Mouse (Mus musculus) forebrain, embryonic 16.5 days (tissue): ENCODE results near the gene Fyb2. TPM values are rescaled to one million over a fixed set of nuclear protein-coding genes. Genes with fewer than 3 reads are reported as not detected.

Experiments used
- ATAC-seq: fragments of 200-750 bp; cut with Nextera tagmentation; 2 replicates; pipeline ENCODE4 v1.8.0; 2017; ENCODE audit warnings: mild to moderate bottlenecking, moderate library complexity
- H3K27ac ChIP-seq: fragments of 300-500 bp; sonication (generic); 2 replicates; pipeline ENCODE4 v1.5.1; 2014; ENCODE audit warnings: low read length, control low read depth
- H3K27me3 ChIP-seq: fragments of 300-500 bp; sonication (generic); replicated peaks from 2 replicates; pipeline ENCODE4 v1.6.1; 2014; ENCODE audit warnings: low read length; ENCODE audit not compliant: control insufficient read depth, insufficient read depth
- H3K36me3 ChIP-seq: fragments of 300-500 bp; sonication (generic); 2 replicates; pipeline ENCODE4 v1.6.1; 2014; ENCODE audit not compliant: control insufficient read depth, insufficient read depth
- H3K4me1 ChIP-seq: fragments of 300-500 bp; sonication (generic); replicated peaks from 2 replicates; pipeline ENCODE4 v1.6.1; 2014; ENCODE audit warnings: low read length; ENCODE audit not compliant: control insufficient read depth, insufficient read depth
- H3K4me2 ChIP-seq: fragments of 300-500 bp; sonication (generic); 2 replicates; pipeline ENCODE4 v1.6.1; 2014; ENCODE audit warnings: mild to moderate bottlenecking, low read length, control low read depth
- H3K4me3 ChIP-seq: fragments of 300-500 bp; sonication (generic); replicated peaks from 2 replicates; pipeline ENCODE4 v1.5.1; 2014; ENCODE audit warnings: mild to moderate bottlenecking, low read length, control low read depth
- H3K9ac ChIP-seq: fragments of 300-500 bp; sonication (generic); replicated peaks from 2 replicates; pipeline ENCODE4 v1.6.1; 2014; ENCODE audit warnings: low read depth, low read length, control low read depth
- H3K9me3 ChIP-seq: fragments of 300-500 bp; sonication (generic); 2 replicates; pipeline ENCODE4 v1.6.1; 2016; ENCODE audit warnings: low read length; ENCODE audit not compliant: control insufficient read depth
- WGBS: fragments of 180-500 bp; shearing (Covaris S2); extraction: QIAGEN DNeasy Blood & Tissue Kit; methylation state at CpG from one replicate; pipeline ENCODE4 v1.1.7; 2014; 5-methylcytosine and 5-hydroxymethylcytosine counted together
- polyA plus RNA-seq: library from polyadenylated mRNA; unstranded; fragments of >200 nt; fragmentation: Nextera tagmentation; extraction: Ambion mirVana; gene quantifications from 2 replicates; pipeline ENCODE4 v1.2.1, GENCODE M21; 2015

Fyb2 gene
- polyA plus RNA-seq, 1 experiment from 2014 or later, result 0.28 TPM

DNA sequence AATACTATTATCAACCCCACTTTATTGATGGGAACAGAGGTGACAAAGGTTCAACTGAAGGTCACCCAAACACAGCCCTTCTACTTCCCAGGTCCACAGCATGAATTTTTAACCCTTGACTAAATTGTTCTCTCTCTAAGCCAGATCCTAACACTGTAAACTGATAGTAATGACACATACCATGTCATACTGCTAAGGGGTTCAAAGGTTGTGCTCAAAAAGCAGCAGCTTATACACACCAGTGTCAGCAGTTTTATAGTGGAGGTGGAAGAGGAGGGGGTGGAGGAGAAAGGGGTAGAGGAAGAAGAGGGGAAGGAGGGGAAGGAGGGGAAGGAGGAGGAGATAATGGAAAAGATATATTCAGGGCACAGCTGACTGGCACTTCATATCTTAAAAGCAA, 20.4 kb downstream of the Fyb2 start:
- H3K9me3 ChIP-seq, result no peaks in the 10 kb centered on the region

GRCm38 (mm10) chr4:104934997-104935396, 21.7 kb downstream of the Fyb2 start:
- Histone ChIP-seq H3K4me1 (no peaks in the 10 kb centered on the region), H3K27ac (no peak overlapping the region), H3K4me3 (no peak overlapping the region), H3K36me3 (no peaks in the 10 kb centered on the region), H3K9me3 (no peaks in the 10 kb centered on the region), H3K4me2 (no peak overlapping the region), H3K9ac (no peak overlapping the region), H3K27me3 (no peaks in the 10 kb centered on the region)
- WGBS, result 88% methylated on average over 3 of the region's 3 CpGs
- ATAC-seq, result no peak

More for the DNA sequence above, 20.4 kb downstream of the Fyb2 start:
- H3K27ac ChIP-seq, result no peak overlapping the region
- no peak overlapping the region for H3K9ac ChIP-seq
- H3K4me1 ChIP-seq, result no peaks in the 10 kb centered on the region
- no peak overlapping the region for H3K4me3 ChIP-seq
- no peak overlapping the region for H3K4me2 ChIP-seq
- no peaks in the 10 kb centered on the region for H3K36me3 ChIP-seq
- no peak for ATAC-seq
- no peaks in the 10 kb centered on the region for H3K27me3 ChIP-seq

- Histone ChIP-seq H3K27ac (no peak overlapping the region), H3K9me3 (no peaks in the 10 kb centered on the region), H3K36me3 (no peaks in the 10 kb centered on the region), H3K4me3 (no peak overlapping the region), H3K27me3 (no peaks in the 10 kb centered on the region), H3K4me1 (no peaks in the 10 kb centered on the region), H3K4me2 (no peak overlapping the region), H3K9ac (no peak overlapping the region)
- no peak for ATAC-seq
- 85% methylated on average over 3 of the region's 3 CpGs for WGBS
Observed at GRCm38 (mm10) chr4:104935436-104935835, 22.2 kb downstream of the Fyb2 start.

GRCm38 (mm10) chr4:104936011-104936410, 22.8 kb downstream of the Fyb2 start:
- no peak overlapping the region for H3K9ac ChIP-seq
- H3K4me1 ChIP-seq, result no peaks in the 10 kb centered on the region
- H3K4me2 ChIP-seq, result no peak overlapping the region
- no peak for ATAC-seq
- no peaks in the 10 kb centered on the region for H3K36me3 ChIP-seq
- H3K4me3 ChIP-seq, result no peak overlapping the region
- no peak overlapping the region for H3K27ac ChIP-seq
- 63% methylated on average over 9 of the region's 9 CpGs for WGBS
- no peaks in the 10 kb centered on the region for H3K27me3 ChIP-seq
- no peaks in the 10 kb centered on the region for H3K9me3 ChIP-seq

DNA sequence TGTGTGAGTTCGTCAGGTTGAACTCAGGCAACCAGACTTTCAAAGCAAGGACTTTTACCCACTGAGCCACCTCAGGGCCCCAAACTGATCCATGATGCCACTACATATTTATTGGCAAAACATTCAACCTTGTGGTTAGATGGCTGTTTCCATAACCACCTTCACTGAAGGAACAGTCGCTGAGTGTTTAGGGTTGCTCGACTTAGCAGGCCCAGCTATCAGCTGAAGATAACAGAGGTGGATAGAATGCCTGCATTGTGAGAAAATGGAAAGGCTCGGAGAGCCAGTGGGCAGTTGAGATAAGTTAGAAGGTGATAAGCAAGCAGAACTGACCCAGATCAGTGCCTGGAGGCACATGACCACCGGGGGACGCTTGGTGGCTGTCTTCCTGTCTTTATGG, 26.3 kb downstream of the Fyb2 start:
- no peaks in the 10 kb centered on the region for H3K9me3 ChIP-seq
- H3K27ac ChIP-seq, result no peak overlapping the region
- WGBS, result 93% methylated on average over 6 of the region's 6 CpGs
- H3K4me2 ChIP-seq, result no peak overlapping the region
- ATAC-seq, result no peak
- no peak overlapping the region for H3K4me3 ChIP-seq
- no peaks in the 10 kb centered on the region for H3K4me1 ChIP-seq
- no peaks in the 10 kb centered on the region for H3K27me3 ChIP-seq
- no peaks in the 10 kb centered on the region for H3K36me3 ChIP-seq
- no peak overlapping the region for H3K9ac ChIP-seq

- ATAC-seq, result no peak
- H3K36me3 ChIP-seq, result no peaks in the 10 kb centered on the region
- H3K4me1 ChIP-seq, result no peaks in the 10 kb centered on the region
- no peak overlapping the region for H3K4me3 ChIP-seq
- no peaks in the 10 kb centered on the region for H3K9me3 ChIP-seq
- H3K4me2 ChIP-seq, result no peak overlapping the region
- H3K27me3 ChIP-seq, result no peaks in the 10 kb centered on the region
- 96% methylated on average over 1 of the region's 1 CpGs for WGBS
- no peak overlapping the region for H3K9ac ChIP-seq
- no peak overlapping the region for H3K27ac ChIP-seq
Observed at GRCm38 (mm10) chr4:104941895-104942294, 28.6 kb downstream of the Fyb2 start.

GRCm38 (mm10) chr4:104944482-104944881, 31.2 kb downstream of the Fyb2 start:
- Histone ChIP-seq H3K27me3 (no peaks in the 10 kb centered on the region), H3K27ac (no peak overlapping the region), H3K36me3 (no peaks in the 10 kb centered on the region), H3K4me1 (no peaks in the 10 kb centered on the region), H3K9ac (no peak overlapping the region), H3K9me3 (no peaks in the 10 kb centered on the region), H3K4me3 (no peak overlapping the region), H3K4me2 (no peak overlapping the region)
- 90% methylated on average over 1 of the region's 1 CpGs for WGBS
- no peak for ATAC-seq

- H3K9me3 ChIP-seq, result no peaks in the 10 kb centered on the region
- ATAC-seq, result no peak
Observed at GRCm38 (mm10) chr4:104948886-104949285, 35.6 kb downstream of the Fyb2 start.

DNA sequence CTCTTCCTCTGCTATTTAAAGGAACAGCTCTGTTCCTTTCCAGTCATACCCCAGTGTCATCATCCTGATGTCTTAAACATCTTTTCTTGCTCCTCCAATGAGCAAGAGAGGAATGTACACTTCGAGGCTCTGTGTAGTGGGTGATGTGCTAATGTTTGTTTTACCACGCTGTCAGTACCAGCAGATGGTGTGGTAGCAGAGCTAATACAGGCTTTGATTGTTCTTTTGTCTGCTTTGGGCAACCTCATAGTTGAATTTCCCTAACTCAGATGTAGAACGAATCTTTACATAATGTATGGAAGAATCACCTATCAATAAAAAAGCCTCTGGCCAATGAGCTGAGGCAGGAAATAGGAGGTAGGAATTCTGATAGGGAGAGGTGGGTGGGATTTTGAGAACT, 36.0 kb downstream of the Fyb2 start:
- Histone ChIP-seq H3K4me3 (no peak overlapping the region), H3K36me3 (no peaks in the 10 kb centered on the region), H3K4me1 (no peaks in the 10 kb centered on the region), H3K27ac (no peak overlapping the region), H3K4me2 (no peak overlapping the region), H3K9me3 (no peaks in the 10 kb centered on the region), H3K27me3 (no peaks in the 10 kb centered on the region), H3K9ac (no peak overlapping the region)
- 47% methylated on average over 3 of the region's 3 CpGs for WGBS
- ATAC-seq, result peak; percentile 40; the same call in 1 of the 2 replicates

More at GRCm38 (mm10) chr4:104948886-104949285, 35.6 kb downstream of the Fyb2 start:
- WGBS, result 63% methylated on average over 4 of the region's 4 CpGs
- Histone ChIP-seq H3K27me3 (no peaks in the 10 kb centered on the region), H3K4me3 (no peak overlapping the region), H3K27ac (no peak overlapping the region), H3K9ac (no peak overlapping the region), H3K36me3 (no peaks in the 10 kb centered on the region), H3K4me1 (no peaks in the 10 kb centered on the region), H3K4me2 (no peak overlapping the region)

DNA sequence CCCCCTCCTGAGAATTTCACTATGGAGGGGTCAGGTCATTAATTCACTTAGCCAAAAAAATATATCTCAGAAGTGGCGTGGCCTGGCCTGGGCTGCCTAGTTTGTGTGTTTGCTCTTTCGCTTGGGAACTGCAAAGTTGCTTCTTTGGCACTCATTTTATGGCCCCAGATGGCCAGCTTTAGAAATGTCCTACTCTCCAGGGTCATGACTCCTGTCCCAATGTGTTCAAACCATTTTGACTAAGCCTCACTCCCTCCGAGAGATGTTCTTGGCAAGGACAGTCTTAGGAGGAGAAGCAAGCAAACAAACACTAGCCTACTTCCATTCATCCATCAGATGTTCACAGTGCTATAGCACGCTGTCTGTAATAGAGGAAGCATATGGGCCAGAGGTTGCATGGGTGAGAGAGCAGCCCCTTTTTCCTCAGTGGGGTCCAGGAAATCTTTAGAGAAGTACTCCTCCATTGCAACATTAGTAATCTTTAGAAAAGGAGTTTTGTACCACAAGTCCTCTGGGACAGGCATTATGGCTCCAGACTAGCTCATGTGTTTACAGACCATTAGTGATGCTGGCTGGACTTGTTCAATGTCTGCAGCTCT, 38.1 kb downstream of the Fyb2 start:
- Histone ChIP-seq H3K9ac (no peak overlapping the region), H3K4me1 (no peaks in the 10 kb centered on the region), H3K27me3 (no peaks in the 10 kb centered on the region), H3K4me3 (no peak overlapping the region), H3K9me3 (no peaks in the 10 kb centered on the region), H3K27ac (no peak overlapping the region), H3K36me3 (no peaks in the 10 kb centered on the region), H3K4me2 (no peak overlapping the region)
- ATAC-seq, result no peak
- 81% methylated on average over 4 of the region's 4 CpGs for WGBS
